Mouse (Mus musculus) gastrocnemius, postnatal 14 days (tissue): ENCODE data around the gene Adamts4. TPM values are rescaled to one million over a fixed set of nuclear protein-coding genes. Genes with fewer than 3 reads are reported as not detected.
"Not testable (repeated sequence)": the region's sequence is repeated elsewhere in the genome, so short reads cannot be mapped to it uniquely, and the experiment has no call there.

ENCODE experiments used
- DNase-seq: peaks from one replicate; pipeline ENCODE4 v3.0.0; 2021; ENCODE audit warnings: mixed read lengths
- intact Hi-C: fragments of 180-260 bp; cut with DNase I; formaldehyde crosslinking; loops from one replicate; pipeline ENCODE4 v1.15.1; 2025; ENCODE audit warnings: low total_unique reads
- total RNA-seq, 2 experiments: library from RNA; stranded (reverse); gene quantifications; 2 replicates each; pipeline ENCODE4 v1.2.3; 2021

The Adamts4 gene
- total RNA-seq, 2 experiments from 2014 or later: 2.4 to 3.1 TPM

- peak; percentile 96 for DNase-seq
- intact Hi-C loops: no loop called here
These were observed 37.2 kb downstream of the Adamts4 start, which contains the start of gene Usp21 for GRCm38 (mm10) chr1:171287136-171288081. Gene Usp21, minus strand, starts transcription at chr1:171287991.

- no peak for DNase-seq
- intact Hi-C loops: no loop called here
These were observed 38.1 kb downstream of the Adamts4 start for GRCm38 (mm10) chr1:171288328-171288727.

GRCm38 (mm10) chr1:171293351-171293750, 43.1 kb downstream of the Adamts4 start:
- intact Hi-C loops: no loop called here
- DNase-seq: no peak

- DNase-seq: no peak
- intact Hi-C loops: no loop called here
These were observed 43.7 kb downstream of the Adamts4 start for GRCm38 (mm10) chr1:171293906-171294297.

DNA sequence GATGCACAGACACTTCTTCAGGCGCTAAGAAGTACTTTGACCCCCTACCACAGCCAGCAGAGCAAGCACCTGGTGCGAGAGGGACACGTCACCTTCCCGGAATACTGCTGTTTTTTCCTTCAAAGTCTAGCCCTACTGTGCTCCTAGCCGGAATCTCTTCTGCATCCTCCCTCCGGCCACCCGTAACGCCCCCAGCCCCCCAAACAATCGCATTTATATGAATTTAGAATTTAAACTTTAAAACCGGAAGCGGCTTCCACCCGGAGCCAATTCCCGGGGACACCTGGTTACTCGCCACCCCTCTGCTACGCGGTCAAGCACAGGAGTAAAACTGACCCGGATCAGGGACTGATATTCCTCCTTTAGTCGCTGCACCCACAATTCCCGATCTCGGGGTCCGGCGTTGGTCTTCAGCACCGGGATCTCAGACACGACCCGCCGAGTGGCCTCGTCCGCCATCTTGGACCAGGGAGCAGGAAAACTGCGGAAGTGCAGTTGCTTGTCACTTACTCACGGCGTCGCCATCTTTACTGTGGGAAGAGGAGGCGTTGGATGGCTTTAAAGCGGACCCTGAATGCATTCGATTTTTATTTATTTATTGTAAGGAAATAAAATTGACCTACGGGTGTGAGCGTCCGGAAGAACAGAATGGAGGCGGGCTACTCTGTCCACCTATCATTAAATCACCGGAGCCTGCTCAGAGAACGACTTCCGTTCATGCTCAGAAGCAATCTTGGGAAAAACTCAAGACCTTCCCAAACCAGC, 44.3 kb downstream of the Adamts4 start, which contains the start of gene Ufc1:
Gene Ufc1, minus strand, starts transcription at position 727 of the 765 bp plus-strand sequence.
- intact Hi-C loops: no loop called here
- peak; percentile 81 for DNase-seq

- no peak for DNase-seq
- intact Hi-C loops: no loop called here
These were observed 44.8 kb downstream of the Adamts4 start for GRCm38 (mm10) chr1:171295063-171295402.

DNA sequence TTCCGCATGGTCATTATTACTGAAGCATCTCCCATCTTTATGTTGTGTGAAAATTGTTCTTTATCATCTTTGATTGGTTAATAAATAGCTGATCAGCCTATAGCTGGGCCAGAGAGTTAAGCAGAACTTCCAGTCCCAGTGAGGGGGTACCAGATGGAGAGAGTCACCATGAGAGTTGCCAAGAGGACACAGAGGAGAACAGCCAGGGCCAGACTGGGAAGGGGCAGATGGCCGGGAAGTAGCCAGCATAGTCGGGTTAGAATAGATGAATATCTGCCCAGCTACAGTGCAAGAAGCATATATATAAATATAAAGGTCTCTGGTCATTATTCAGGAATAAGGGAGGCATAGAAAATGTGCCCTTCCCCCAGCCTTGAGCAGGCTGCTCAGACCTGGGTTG, 48.0 kb downstream of the Adamts4 start:
- intact Hi-C loops: no loop called here
- DNase-seq: no peak

GRCm38 (mm10) chr1:171306157-171306556, 55.9 kb downstream of the Adamts4 start:
- intact Hi-C loops, DNase-seq: not testable (repeated sequence)

- no peak for DNase-seq
- intact Hi-C loops: no loop called here
These were observed 59.1 kb downstream of the Adamts4 start for GRCm38 (mm10) chr1:171309321-171309720.

Other genes with a start within 250 kb of the Adamts4 start
- gene Fcgr4, start 231.5 kb upstream of the Adamts4 start, total RNA-seq: not detected
- 1 to 10 TPM; 7.0 to 7.4 TPM for gene Fcgr3, start 185.5 kb upstream of the Adamts4 start, total RNA-seq
- under 1 TPM; 0.72 to 0.73 TPM for gene Cfap126, start 136.5 kb upstream of the Adamts4 start, total RNA-seq
- 100 to 1,000 TPM; 692 to 793 TPM for gene Sdhc, start 99.8 kb upstream of the Adamts4 start, total RNA-seq
- 100 to 1,000 TPM; 117 to 734 TPM for gene Mpz, start 99.7 kb upstream of the Adamts4 start, total RNA-seq
- 10 to 100 TPM; 12.3 to 17.1 TPM for gene Pcp4l1, start 54.2 kb upstream of the Adamts4 start, total RNA-seq
- gene Nr1i3, start 36.5 kb upstream of the Adamts4 start, total RNA-seq: not detected
- gene Tomm40l, start 27.9 kb upstream of the Adamts4 start, total RNA-seq: 10 to 100 TPM; 44.3 to 46.7 TPM
- gene Apoa2, start 25.4 kb upstream of the Adamts4 start, total RNA-seq: not detected
- gene Fcer1g, start 16.1 kb upstream of the Adamts4 start, total RNA-seq: 1 to 10 TPM; 6.3 to 7.1 TPM
- 100 to 1,000 TPM; 580 to 737 TPM for gene Ndufs2, start 967 bp downstream of the Adamts4 start, total RNA-seq
- 1 to 10 TPM; 5.9 to 9.4 TPM for gene B4galt3, start 19.9 kb downstream of the Adamts4 start, total RNA-seq
- 10 to 100 TPM in 1 of 2 experiments, 1 to 10 TPM in 1; 9.6 to 11.8 TPM for gene Ppox, start 30.8 kb downstream of the Adamts4 start, total RNA-seq
- 10 to 100 TPM; 13.1 to 13.7 TPM for gene Usp21, start 37.6 kb downstream of the Adamts4 start, total RNA-seq
- gene Ufc1, start 44.6 kb downstream of the Adamts4 start, total RNA-seq: 10 to 100 TPM; 84.3 to 87.2 TPM
- gene Dedd, start 78.7 kb downstream of the Adamts4 start, total RNA-seq: 10 to 100 TPM; 26.3 to 27.7 TPM
- gene Nit1, start 95.2 kb downstream of the Adamts4 start, total RNA-seq: 10 to 100 TPM; 19.3 to 25.3 TPM
- 10 to 100 TPM; 86.7 to 93.6 TPM for gene Pfdn2, start 95.2 kb downstream of the Adamts4 start, total RNA-seq
- under 1 TPM; 0.20 to 0.27 TPM for gene Klhdc9, start 110.4 kb downstream of the Adamts4 start, total RNA-seq
- gene Nectin4, start 119.7 kb downstream of the Adamts4 start, total RNA-seq: not detected
- gene Arhgap30, start 138.5 kb downstream of the Adamts4 start, total RNA-seq: 1 to 10 TPM in 1 of 2 experiments, under 1 TPM in 1; 0.97 to 1.2 TPM
- 10 to 100 TPM; 25.8 to 27.0 TPM for gene Usf1, start 160.9 kb downstream of the Adamts4 start, total RNA-seq
- gene Tstd1, start 168.5 kb downstream of the Adamts4 start, total RNA-seq: under 1 TPM; 0.78 to 0.98 TPM
- gene F11r, start 187.1 kb downstream of the Adamts4 start, total RNA-seq: 10 to 100 TPM; 10.8 to 12.6 TPM